Comparison of ENCODE assay signal across 23 mouse cellular contexts in the genomic region with DNA sequence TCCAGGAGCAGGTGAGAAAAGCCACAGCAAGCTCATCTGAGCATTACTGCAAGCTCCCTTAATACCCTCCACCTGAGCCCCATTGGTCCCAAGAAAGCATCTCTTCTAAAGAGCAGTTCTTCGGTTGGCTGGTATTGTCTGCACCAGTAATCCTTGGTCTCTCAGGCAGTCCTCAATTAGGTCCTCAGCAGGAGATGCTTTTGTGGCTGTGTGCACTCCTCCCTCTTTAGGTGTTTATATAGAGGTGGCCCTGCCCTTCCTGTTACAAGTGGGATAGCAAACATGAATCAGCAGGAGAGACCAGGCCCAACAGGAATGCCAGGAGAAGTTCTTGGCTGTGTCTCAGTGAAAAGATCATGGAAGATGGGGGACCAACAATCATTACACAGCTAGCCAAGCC. TPM values are rescaled to one million over a fixed set of nuclear protein-coding genes. Genes with fewer than 3 reads are reported as not detected.
DNase-seq lines count a peak whose midpoint lies in the region; TF ChIP-seq lines count a peak whose summit lies in the region.
"Had no signal": no experiment of that assay in that cellular context is flagged by ENCODE, and none has a peak within 500 bp of the region (broad histone marks: within the 10 kb centered on the region; RNA-seq: fewer than 3 reads in every experiment).

No protein-coding gene starts in this region.

- H3K27ac ChIP-seq in thymus, adult 2 months (ENCODE audit: control insufficient read depth, insufficient read depth, low read length), result no peak overlapping the region

- 100% methylated on average over 1 of the region's 1 CpGs for WGBS in thymus, adult 2 months

- no peak for TF ChIP-seq CTCF in thymus, adult 2 months (IDR thresholded peaks at IDR 0.05; ENCODE audit: borderline replicate concordance, control insufficient read depth, extremely low read depth, insufficient read depth, low read length, poor library complexity)

- intact Hi-C loops in left cerebral cortex, postnatal 25 days (cut with DNase I), result no loop called here

- H3K27me3 ChIP-seq in thymus, adult 2 months (ENCODE audit: control insufficient read depth, insufficient read depth, low read length), result no peaks in the 10 kb centered on the region
- H3K27me3 ChIP-seq: CH12.LX, Patski had no signal

- H3K36me3 ChIP-seq in thymus, adult 2 months (ENCODE audit: control insufficient read depth, insufficient read depth, low read length), result no peaks in the 10 kb centered on the region

- TF ChIP-seq POLR2A in thymus, adult 2 months (IDR thresholded peaks at IDR 0.05; ENCODE audit: control insufficient read depth, extremely low read depth, insufficient read depth, low read length, poor library complexity), result no peak

- no peak overlapping the region for H3K4me3 ChIP-seq in thymus, adult 2 months (ENCODE audit: control insufficient read depth, insufficient read depth, low read length)

- H3K4me1 ChIP-seq in thymus, adult 2 months (replicated peaks; ENCODE audit: control insufficient read depth, insufficient read depth, low read length), result no peaks in the 10 kb centered on the region

- DNase-seq in ES-CJ7 (ENCODE audit: low read depth, low spot score), result peak; percentile 54
- DNase-seq in R1 (ENCODE audit: low read depth, low spot score), result peak; percentile 83
- peak; percentile 13 for DNase-seq in WW6 (ENCODE audit: low read depth, low spot score)
- peak; percentile 27 for DNase-seq in ZHBTc4 (ENCODE audit: low read depth, low spot score)
- DNase-seq in embryo, embryonic 11 days, result no peak
- no peak for DNase-seq in thymus, adult 2 months
- no peak for DNase-seq in ovary, adult 18-20 months (ENCODE audit: low spot score)
- DNase-seq in left cerebral cortex, postnatal 25 days (ENCODE audit: low spot score in 2 of 2), result no peak
- DNase-seq: adrenal gland, adult 2 months; adrenal gland, adult 8-10 months; adrenal gland, postnatal 10 days; adrenal gland, postnatal 14 days; adrenal gland, postnatal 25 days; adrenal gland, postnatal 36 days; B cell, adult 2 months; cerebellum, adult 11 months; cerebellum, adult 11-12 months; cerebellum, adult 18-20 months; cerebellum, adult 2 months; cerebellum, adult 8-10 months; cerebellum, adult 9-10 months had no signal

RNA-seq across cellular contexts. Expression of a gene that starts 23.9 kb away (rescaled TPM):
- 3.4 and 3.9 TPM in 2 replicates for polyA plus RNA-seq in thymus, adult 2 months (2012; rRNA removed)
- total RNA-seq in left cerebral cortex, postnatal 25 days (2021), result 100 to 1,000 TPM; 251 to 258 TPM

Comparison
In these comparisons a context has a peak if more than half of its experiments do, and no peak if none do; other contexts are left out.
1. DNase-seq: peak in ES-CJ7 (single experiment), R1 (single experiment), WW6 (single experiment) and ZHBTc4 (single experiment); none in embryo, embryonic 11 days (single experiment), thymus, adult 2 months (single experiment), ovary, adult 18-20 months (single experiment) and left cerebral cortex, postnatal 25 days (0 of 2).